In genomic region chr9:112444220-112444619, GRCm38 (mm10) we compare ENCODE assay signal across 21 mouse cellular contexts.
DNase-seq lines count a peak whose midpoint lies in the region; ATAC-seq lines count a peak whose summit lies in the region.
"Had no signal": no experiment of that assay in that cellular context is flagged by ENCODE, and none has a peak within 500 bp of the region (broad histone marks: within the 10 kb centered on the region; RNA-seq: fewer than 3 reads in every experiment).

No protein-coding gene starts in this region.

- no peak overlapping the region for H3K4me2 ChIP-seq in intestine, embryonic 16.5 days (ENCODE audit: low read depth, low read length)
- H3K4me2 ChIP-seq: heart, embryonic 15.5 days; hindbrain, embryonic 12.5 days; limb, embryonic 15.5 days; midbrain, embryonic 11.5 days had no signal

- ATAC-seq in intestine, embryonic 16.5 days = no peak
- ATAC-seq in granulocyte monocyte progenitor cell, adult 5-6 weeks (replicated peaks; ENCODE audit: poor library complexity, severe bottlenecking) = no peak
- ATAC-seq: intestine, postnatal 0 days; liver, postnatal 0 days had no signal

- WGBS in intestine, embryonic 16.5 days = 79% methylated on average over 2 of the region's 2 CpGs

- no peaks in the 10 kb centered on the region for H3K4me1 ChIP-seq in intestine, embryonic 16.5 days (ENCODE audit: control insufficient read depth, insufficient read depth, low read length)
- H3K4me1 ChIP-seq: heart, embryonic 15.5 days; hindbrain, embryonic 12.5 days; limb, embryonic 15.5 days had no signal

- H3K9me3 ChIP-seq in intestine, embryonic 16.5 days (ENCODE audit: control insufficient read depth, low read length) = no peaks in the 10 kb centered on the region
- H3K9me3 ChIP-seq: heart, embryonic 15.5 days; hindbrain, embryonic 12.5 days; limb, embryonic 15.5 days had no signal

- no peak overlapping the region for H3K9ac ChIP-seq in intestine, embryonic 16.5 days (ENCODE audit: low read depth, low read length)
- H3K9ac ChIP-seq: heart, embryonic 15.5 days; hindbrain, embryonic 12.5 days; limb, embryonic 15.5 days; liver, postnatal 0 days had no signal

- H3K27me3 ChIP-seq in intestine, embryonic 16.5 days (replicated peaks; ENCODE audit: control insufficient read depth, insufficient read depth, low read length) = no peaks in the 10 kb centered on the region
- H3K27me3 ChIP-seq: heart, embryonic 15.5 days; hindbrain, embryonic 12.5 days; limb, embryonic 15.5 days had no signal

- DNase-seq in frontal cortex, postnatal 36 days (ENCODE audit: low spot score in 2 of 2) = peak; percentile 32 to 52
- DNase-seq in frontal cortex, postnatal 14 days (ENCODE audit: low spot score in 2 of 2) = no peak
- DNase-seq in right cerebral cortex, adult 2 months (ENCODE audit: low spot score in 2 of 2) = peak; percentile 37 to 42
- no peak for DNase-seq in right cerebral cortex, postnatal 4 days
- peak; percentile 46 to 48 for DNase-seq in cerebellum, postnatal 10 days
- DNase-seq: adrenal gland, adult 8-10 months; heart, adult 18-20 months; kidney, postnatal 10 days; liver, postnatal 0 days; lung, postnatal 36 days; right cerebral cortex, postnatal 14 days had no signal

- no peak overlapping the region for H3K27ac ChIP-seq in intestine, embryonic 16.5 days (ENCODE audit: low read length)
- H3K27ac ChIP-seq: heart, embryonic 15.5 days; hindbrain, embryonic 12.5 days; limb, embryonic 15.5 days had no signal

- no peaks in the 10 kb centered on the region for H3K36me3 ChIP-seq in intestine, embryonic 16.5 days (ENCODE audit: control insufficient read depth, insufficient read depth, low read length)
- H3K36me3 ChIP-seq: G1E; heart, embryonic 15.5 days; hindbrain, embryonic 12.5 days; limb, embryonic 15.5 days had no signal

- no peak overlapping the region for H3K4me3 ChIP-seq in intestine, embryonic 16.5 days (ENCODE audit: low read length)
- H3K4me3 ChIP-seq: erythroblast, embryonic 14.5 days; heart, embryonic 15.5 days; hindbrain, embryonic 12.5 days; limb, embryonic 15.5 days; myocyte had no signal

Comparison
In these comparisons a context has a peak if more than half of its experiments do, and no peak if none do; other contexts are left out.
1. DNase-seq: peak in frontal cortex, postnatal 36 days (2 of 2), right cerebral cortex, adult 2 months (2 of 2) and cerebellum, postnatal 10 days (2 of 2); none in frontal cortex, postnatal 14 days (0 of 2) and right cerebral cortex, postnatal 4 days (single experiment).